Mouse (Mus musculus) kidney, postnatal 36 days (tissue): ENCODE data around the gene Coasy.

Source experiments
- DNase-seq, 2 experiments: peaks; one replicate each; pipeline ENCODE4 v3.0.0; 2021 to 2022; ENCODE audit warnings: mixed read lengths in 2 of 2

Gene Coasy

GRCm38 (mm10) chr11:101134217-101134865, 52.0 kb downstream of the Coasy start:
- DNase-seq, result no peak
